Mouse (Mus musculus): ENCODE data around the gene Vim. TPM values are rescaled to one million over a fixed set of nuclear protein-coding genes. Genes with fewer than 3 reads are reported as not detected.
A peak's percentile ranks its signal among the peaks of the same experiment; 100 is the strongest.

Vim gene
- total RNA-seq (2021), result 10 to 100 TPM; 56.0 to 57.7 TPM
- long read RNA-seq, experiment 1, transcript Vim-201 (9 exons, 2,193 nt), result major isoform, 32 of 34 reads
- long read RNA-seq, experiment 1, partial matches to known transcripts, result 0 of 34 reads
- long read RNA-seq, experiment 1, other reads (novel, unspliced or antisense), result 2 of 34 reads
- long read RNA-seq, experiment 2, transcript Vim-201 (9 exons, 2,193 nt), result major isoform, 23 of 23 reads
- long read RNA-seq, experiment 2, partial matches to known transcripts, result 0 of 23 reads
- long read RNA-seq, experiment 2, other reads (novel, unspliced or antisense), result 0 of 23 reads

GRCm38 (mm10) chr2:13573408-13574065 lies at the start of gene Vim:
Gene Vim, plus strand, starts transcription at chr2:13573927.
- DNase-seq (ENCODE audit: low spot score in 2 of 2), result peak; percentile 32 to 34

DNA sequence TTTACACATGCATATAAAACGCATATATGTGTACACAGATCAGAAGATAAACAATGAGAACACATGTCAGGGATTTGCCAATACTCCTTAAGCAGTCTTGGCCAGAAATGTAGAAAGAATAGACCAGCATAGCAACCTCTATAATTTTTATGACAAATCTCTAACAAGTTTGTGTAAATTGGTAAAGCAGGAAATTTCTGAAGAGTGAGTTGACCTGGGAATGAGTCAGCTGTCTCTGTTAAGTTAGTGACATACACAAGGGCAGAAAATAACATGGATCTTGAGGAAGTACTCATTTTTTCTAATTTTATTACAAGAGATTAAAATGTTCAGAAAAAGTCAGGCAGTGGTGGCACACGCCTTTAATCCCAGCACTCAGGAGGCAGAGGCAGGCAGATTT lies 47.5 kb upstream of the Vim start:
- no peak for DNase-seq (ENCODE audit: low spot score in 2 of 2)

DNA sequence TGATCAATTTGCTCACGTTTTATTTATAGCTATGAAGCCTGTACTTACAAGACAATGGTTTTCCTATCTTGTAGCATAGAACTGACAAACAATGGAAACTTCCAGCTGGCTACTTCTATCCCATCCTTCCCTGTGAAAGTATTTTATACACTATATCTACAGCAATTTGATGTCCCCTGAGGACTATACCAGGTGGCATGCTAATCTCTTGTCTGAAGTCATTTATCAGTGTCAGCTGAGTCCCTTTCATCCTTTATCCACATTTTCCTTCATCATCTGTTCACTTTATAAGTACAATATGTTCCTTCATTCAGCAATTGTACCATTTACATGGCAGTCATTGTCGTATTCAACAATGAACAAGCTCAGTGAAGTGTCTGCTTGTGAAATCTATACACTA lies 46.6 kb upstream of the Vim start:
- DNase-seq (ENCODE audit: low spot score in 2 of 2), result no peak

GRCm38 (mm10) chr2:13527531-13527930 lies 46.2 kb upstream of the Vim start:
- DNase-seq (ENCODE audit: low spot score in 2 of 2), result no peak

GRCm38 (mm10) chr2:13529253-13529933 lies 44.3 kb upstream of the Vim start:
- no peak for DNase-seq (ENCODE audit: low spot score in 2 of 2)

DNA sequence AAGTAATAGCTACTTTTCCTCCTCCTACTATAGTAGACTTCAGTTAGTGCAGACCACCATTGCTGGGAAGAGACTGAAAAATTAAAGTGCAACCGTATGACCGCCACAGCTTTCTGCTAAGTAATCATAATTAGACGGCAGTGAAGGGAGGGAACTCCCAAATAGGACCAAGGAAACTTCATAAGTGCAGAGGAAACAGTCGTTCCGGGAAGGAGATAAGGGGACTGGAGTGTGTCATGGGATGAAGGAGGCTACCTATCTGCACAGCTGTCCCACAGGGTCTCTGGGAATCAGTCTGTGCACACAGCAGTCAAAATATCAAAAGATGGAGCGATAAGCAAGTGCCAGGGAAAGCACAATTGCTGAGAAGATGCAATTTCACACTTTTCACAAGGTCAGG lies 43.1 kb upstream of the Vim start:
- DNase-seq (ENCODE audit: low spot score in 2 of 2), result no peak

DNA sequence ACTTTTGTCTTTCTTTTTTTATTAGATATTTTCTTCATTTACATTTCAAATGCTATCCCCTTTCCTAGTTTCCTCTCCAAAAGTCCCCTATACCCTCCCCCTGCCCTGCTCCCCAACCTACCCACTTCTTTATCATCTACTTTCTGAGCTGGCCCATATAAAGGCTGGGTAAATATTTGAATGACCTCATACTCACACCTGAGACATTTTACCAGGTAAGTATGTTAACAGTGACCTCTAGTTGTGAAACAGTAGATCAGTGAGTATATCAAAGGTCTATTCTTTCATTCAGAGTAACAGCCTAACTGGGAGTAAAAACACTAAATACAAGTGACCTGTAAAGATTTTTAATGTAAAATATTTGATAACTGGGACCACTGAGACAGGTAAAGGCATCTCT lies 37.0 kb upstream of the Vim start:
- no peak for DNase-seq (ENCODE audit: low spot score in 2 of 2)

DNA sequence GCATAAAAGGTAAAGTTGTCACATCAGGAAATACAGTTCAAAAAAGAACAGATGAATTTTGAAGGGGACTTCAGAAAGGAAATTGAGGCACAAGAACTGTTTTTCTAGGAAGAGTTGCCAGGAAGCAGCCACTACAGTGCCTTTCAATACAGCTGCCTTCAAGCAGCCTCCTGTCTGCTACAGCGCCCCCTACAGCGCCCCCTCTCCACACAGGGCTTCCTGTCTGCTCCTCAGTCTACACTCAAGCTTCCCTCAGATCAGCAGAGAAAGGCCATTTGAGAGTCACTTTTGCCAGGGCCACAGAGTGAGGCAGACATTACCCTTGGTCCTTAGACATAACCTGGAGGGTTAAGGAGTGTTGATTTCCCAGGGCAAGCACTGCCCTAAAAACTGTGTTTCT lies 36.0 kb upstream of the Vim start:
- DNase-seq (ENCODE audit: low spot score in 2 of 2), result no peak

DNA sequence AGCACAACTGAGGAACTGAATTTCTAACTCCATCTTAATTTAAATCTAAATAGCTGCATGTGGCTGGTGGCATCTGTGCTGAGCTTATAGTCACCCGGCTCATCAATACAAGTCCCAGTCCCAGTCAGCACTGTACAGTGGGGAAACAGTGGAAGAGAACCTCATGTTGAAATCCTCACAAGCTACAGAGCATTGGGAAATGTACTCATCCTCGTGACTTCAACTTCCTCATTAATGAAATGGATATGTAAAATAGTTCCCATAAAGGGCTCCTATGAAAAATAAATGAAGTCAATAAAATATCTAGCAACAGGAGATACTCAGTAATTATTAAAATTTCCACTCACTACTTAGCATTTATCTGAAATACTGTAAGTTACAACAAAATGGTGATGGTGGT lies 35.5 kb upstream of the Vim start:
- DNase-seq (ENCODE audit: low spot score in 2 of 2), result no peak

- DNase-seq (ENCODE audit: low spot score in 2 of 2), result no peak
These were observed 34.9 kb upstream of the Vim start for GRCm38 (mm10) chr2:13538704-13539377.

GRCm38 (mm10) chr2:13539860-13540259 lies 33.9 kb upstream of the Vim start:
- DNase-seq (ENCODE audit: low spot score in 2 of 2), result no peak

GRCm38 (mm10) chr2:13543519-13544124 lies 30.1 kb upstream of the Vim start:
- DNase-seq (ENCODE audit: low spot score in 2 of 2), result no peak

GRCm38 (mm10) chr2:13544193-13544824 lies 29.4 kb upstream of the Vim start, which contains the start of gene Trdmt1:
Gene Trdmt1, minus strand, starts transcription at chr2:13544668.
- peak; percentile 67 to 76 for DNase-seq (ENCODE audit: low spot score in 2 of 2)

GRCm38 (mm10) chr2:13548749-13549148 lies 25.0 kb upstream of the Vim start:
- no peak for DNase-seq (ENCODE audit: low spot score in 2 of 2)

DNA sequence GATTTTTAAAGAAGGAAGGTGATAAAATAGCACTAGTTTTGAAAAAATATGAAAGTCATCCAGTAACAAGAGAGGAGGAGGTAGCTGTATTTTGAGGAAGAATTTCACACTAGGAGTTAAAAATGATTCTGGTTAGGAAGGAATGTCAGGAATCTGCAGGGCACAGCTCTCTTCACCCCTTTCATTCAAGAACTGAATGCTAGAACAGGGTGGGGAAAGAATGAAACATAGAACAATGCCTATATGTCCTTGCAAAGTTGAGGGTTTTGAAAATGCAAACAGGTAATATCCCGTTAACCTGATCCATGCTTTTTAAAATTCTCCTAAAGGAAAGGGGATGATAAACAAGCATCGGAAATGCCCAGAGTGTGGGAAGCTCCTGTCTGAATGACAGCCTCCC lies 19.8 kb upstream of the Vim start:
- no peak for DNase-seq (ENCODE audit: low spot score in 2 of 2)

GRCm38 (mm10) chr2:13556239-13556638 lies 17.5 kb upstream of the Vim start:
- no peak for DNase-seq (ENCODE audit: low spot score in 2 of 2)

GRCm38 (mm10) chr2:13557145-13558030 lies 16.3 kb upstream of the Vim start:
- DNase-seq (ENCODE audit: low spot score in 2 of 2), result no peak

- no peak for DNase-seq (ENCODE audit: low spot score in 2 of 2)
These were observed 15.0 kb upstream of the Vim start for GRCm38 (mm10) chr2:13558607-13559262.

- no peak for DNase-seq (ENCODE audit: low spot score in 2 of 2)
These were observed 14.4 kb upstream of the Vim start for GRCm38 (mm10) chr2:13559303-13559702.
